Mouse (Mus musculus): ENCODE results near the gene Ntn1. TPM values are rescaled to one million over a fixed set of nuclear protein-coding genes. Genes with fewer than 3 reads are reported as not detected.

The Ntn1 gene
- polyA plus RNA-seq, 1 experiment: 23.7 TPM

GRCm38 (mm10) chr11:68197471-68197870 lies 203.2 kb downstream of the Ntn1 start:
- TF ChIP-seq CTCF (IDR thresholded peaks at IDR 0.05; ENCODE audit: extremely low read depth, insufficient read length, insufficient replicate concordance, low read depth, low read length) (no peak), POLR2A (IDR thresholded peaks at IDR 0.05; ENCODE audit: low read depth, low read length) (no peak)
- no peaks in the 10 kb centered on the region for H3K36me3 ChIP-seq (ENCODE audit: control insufficient read depth, insufficient read depth, low read length)
- WGBS: 94% methylated on average over 11 of the region's 11 CpGs
- H3K4me3 ChIP-seq (ENCODE audit: low read depth, low read length): no peak overlapping the region
- no peaks in the 10 kb centered on the region for H3K27me3 ChIP-seq (ENCODE audit: control insufficient read depth, insufficient read depth, low read length)
- peaks cover 12% of the 10 kb centered on the region for H3K4me1 ChIP-seq (ENCODE audit: control insufficient read depth, insufficient read depth, insufficient read length, low read length)
- H3K27ac ChIP-seq (ENCODE audit: insufficient read depth, low read depth, low read length): no peak overlapping the region

- Histone ChIP-seq H3K4me3 (ENCODE audit: low read depth, low read length) (no peak overlapping the region), H3K36me3 (ENCODE audit: control insufficient read depth, insufficient read depth, low read length) (no peaks in the 10 kb centered on the region), H3K4me1 (ENCODE audit: control insufficient read depth, insufficient read depth, insufficient read length, low read length) (peaks cover 12% of the 10 kb centered on the region), H3K27me3 (ENCODE audit: control insufficient read depth, insufficient read depth, low read length) (no peaks in the 10 kb centered on the region), H3K27ac (ENCODE audit: insufficient read depth, low read depth, low read length) (no peak overlapping the region)
- TF ChIP-seq POLR2A (IDR thresholded peaks at IDR 0.05; ENCODE audit: low read depth, low read length): no peak
- no peak for TF ChIP-seq CTCF (IDR thresholded peaks at IDR 0.05; ENCODE audit: extremely low read depth, insufficient read length, insufficient replicate concordance, low read depth, low read length)
- 84% methylated on average over 6 of the region's 6 CpGs for WGBS
Observed at GRCm38 (mm10) chr11:68196566-68196965, 204.1 kb downstream of the Ntn1 start.

GRCm38 (mm10) chr11:68195693-68196176 lies 204.9 kb downstream of the Ntn1 start:
- no peak for TF ChIP-seq POLR2A (IDR thresholded peaks at IDR 0.05; ENCODE audit: low read depth, low read length)
- no peak for TF ChIP-seq CTCF (IDR thresholded peaks at IDR 0.05; ENCODE audit: extremely low read depth, insufficient read length, insufficient replicate concordance, low read depth, low read length)
- Histone ChIP-seq H3K36me3 (ENCODE audit: control insufficient read depth, insufficient read depth, low read length) (no peaks in the 10 kb centered on the region), H3K27ac (ENCODE audit: insufficient read depth, low read depth, low read length) (no peak overlapping the region), H3K27me3 (ENCODE audit: control insufficient read depth, insufficient read depth, low read length) (no peaks in the 10 kb centered on the region), H3K4me3 (ENCODE audit: low read depth, low read length) (no peak overlapping the region), H3K4me1 (ENCODE audit: control insufficient read depth, insufficient read depth, insufficient read length, low read length) (peaks cover 12% of the 10 kb centered on the region)
- 84% methylated on average over 10 of the region's 10 CpGs for WGBS

- no peak overlapping the region for H3K27ac ChIP-seq (ENCODE audit: insufficient read depth, low read depth, low read length)
- no peaks in the 10 kb centered on the region for H3K27me3 ChIP-seq (ENCODE audit: control insufficient read depth, insufficient read depth, low read length)
- no peaks in the 10 kb centered on the region for H3K36me3 ChIP-seq (ENCODE audit: control insufficient read depth, insufficient read depth, low read length)
- 76% methylated on average over 6 of the region's 6 CpGs for WGBS
- no peak overlapping the region for H3K4me3 ChIP-seq (ENCODE audit: low read depth, low read length)
- peaks cover 7% of the 10 kb centered on the region for H3K4me1 ChIP-seq (ENCODE audit: control insufficient read depth, insufficient read depth, insufficient read length, low read length)
- TF ChIP-seq CTCF (IDR thresholded peaks at IDR 0.05; ENCODE audit: extremely low read depth, insufficient read length, insufficient replicate concordance, low read depth, low read length) (no peak), POLR2A (IDR thresholded peaks at IDR 0.05; ENCODE audit: low read depth, low read length) (no peak)
Observed at GRCm38 (mm10) chr11:68195168-68195567, 205.5 kb downstream of the Ntn1 start.

GRCm38 (mm10) chr11:68190849-68191248 lies 209.8 kb downstream of the Ntn1 start:
- TF ChIP-seq POLR2A (IDR thresholded peaks at IDR 0.05; ENCODE audit: low read depth, low read length) (no peak), CTCF (IDR thresholded peaks at IDR 0.05; ENCODE audit: extremely low read depth, insufficient read length, insufficient replicate concordance, low read depth, low read length) (no peak)
- Histone ChIP-seq H3K27me3 (ENCODE audit: control insufficient read depth, insufficient read depth, low read length) (no peaks in the 10 kb centered on the region), H3K27ac (ENCODE audit: insufficient read depth, low read depth, low read length) (no peak overlapping the region), H3K4me1 (ENCODE audit: control insufficient read depth, insufficient read depth, insufficient read length, low read length) (peaks cover 4% of the 10 kb centered on the region; the same call in 1 of the 2 replicates), H3K36me3 (ENCODE audit: control insufficient read depth, insufficient read depth, low read length) (no peaks in the 10 kb centered on the region), H3K4me3 (ENCODE audit: low read depth, low read length) (no peak overlapping the region)
- WGBS: 84% methylated on average over 5 of the region's 5 CpGs

GRCm38 (mm10) chr11:68188695-68189201 lies 211.9 kb downstream of the Ntn1 start:
- no peak for TF ChIP-seq CTCF (IDR thresholded peaks at IDR 0.05; ENCODE audit: extremely low read depth, insufficient read length, insufficient replicate concordance, low read depth, low read length)
- TF ChIP-seq POLR2A (IDR thresholded peaks at IDR 0.05; ENCODE audit: low read depth, low read length): no peak
- Histone ChIP-seq H3K36me3 (ENCODE audit: control insufficient read depth, insufficient read depth, low read length) (no peaks in the 10 kb centered on the region), H3K27me3 (ENCODE audit: control insufficient read depth, insufficient read depth, low read length) (no peaks in the 10 kb centered on the region), H3K4me3 (ENCODE audit: low read depth, low read length) (no peak overlapping the region), H3K4me1 (ENCODE audit: control insufficient read depth, insufficient read depth, insufficient read length, low read length) (0 out of 2 replicates have a peak, but pooled peaks cover 2% of the 10 kb centered on the region), H3K27ac (ENCODE audit: insufficient read depth, low read depth, low read length) (no peak overlapping the region)
- 72% methylated on average over 12 of the region's 12 CpGs for WGBS

- Histone ChIP-seq H3K36me3 (ENCODE audit: control insufficient read depth, insufficient read depth, low read length) (no peaks in the 10 kb centered on the region), H3K27ac (ENCODE audit: insufficient read depth, low read depth, low read length) (no peak overlapping the region), H3K4me3 (ENCODE audit: low read depth, low read length) (no peak overlapping the region), H3K27me3 (ENCODE audit: control insufficient read depth, insufficient read depth, low read length) (no peaks in the 10 kb centered on the region), H3K4me1 (ENCODE audit: control insufficient read depth, insufficient read depth, insufficient read length, low read length) (0 out of 2 replicates have a peak, but pooled peaks cover 2% of the 10 kb centered on the region)
- TF ChIP-seq POLR2A (IDR thresholded peaks at IDR 0.05; ENCODE audit: low read depth, low read length): no peak
- TF ChIP-seq CTCF (IDR thresholded peaks at IDR 0.05; ENCODE audit: extremely low read depth, insufficient read length, insufficient replicate concordance, low read depth, low read length): no peak
- WGBS: 84% methylated on average over 8 of the region's 8 CpGs
Observed at GRCm38 (mm10) chr11:68187242-68187641, 213.4 kb downstream of the Ntn1 start.

Measured in small intestine, adult 2 months (tissue).